Mouse (Mus musculus) activated CD4-positive, CD25-positive, alpha-beta regulatory T cell, adult 4 months (primary cell): ENCODE measurements around the gene Rnf181. TPM values are rescaled to one million over a fixed set of nuclear protein-coding genes. Genes with fewer than 3 reads are reported as not detected.
A peak's percentile ranks its signal among the peaks of the same experiment; 100 is the strongest.

ENCODE experiments used
- ATAC-seq: one replicate; pipeline ENCODE4 v1.8.0; 2017
- polyA plus RNA-seq, 2 experiments: library from polyadenylated mRNA; unstranded; fragments of 100-300 nt; shearing (Covaris generic); gene quantifications; one replicate each; pipeline ENCODE4 v1.2.1; 2017

The Rnf181 gene
- polyA plus RNA-seq, result 100 to 1,000 TPM; 110 TPM

- no peak for ATAC-seq
Measured at GRCm38 (mm10) chr6:72366844-72367443, at the start of gene Rnf181. Gene Rnf181, minus strand, starts transcription at chr6:72366956.

- ATAC-seq, result no peak
Measured at GRCm38 (mm10) chr6:72415964-72416772, 49.4 kb upstream of the Rnf181 start.

GRCm38 (mm10) chr6:72415181-72415580 is 48.4 kb upstream of the Rnf181 start:
- ATAC-seq, result no peak

- peak; percentile 98 for ATAC-seq
Measured at GRCm38 (mm10) chr6:72414076-72414756, 47.5 kb upstream of the Rnf181 start, which contains the start of gene Ggcx. Gene Ggcx, plus strand, starts transcription at chr6:72414308.

GRCm38 (mm10) chr6:72410518-72410917 is 43.8 kb upstream of the Rnf181 start:
- ATAC-seq, result no peak

GRCm38 (mm10) chr6:72410003-72410402 is 43.2 kb upstream of the Rnf181 start:
- no peak for ATAC-seq

- no peak for ATAC-seq
Measured at GRCm38 (mm10) chr6:72409567-72409966, 42.8 kb upstream of the Rnf181 start.

- ATAC-seq, result peak; percentile 93
Measured at GRCm38 (mm10) chr6:72407119-72407518, 40.4 kb upstream of the Rnf181 start.

- no peak for ATAC-seq
Measured at GRCm38 (mm10) chr6:72405356-72405755, 38.6 kb upstream of the Rnf181 start.

- peak; percentile 82 for ATAC-seq
Measured at GRCm38 (mm10) chr6:72401875-72402274, 35.1 kb upstream of the Rnf181 start.

- ATAC-seq, result no peak
Measured at GRCm38 (mm10) chr6:72399967-72400366, 33.2 kb upstream of the Rnf181 start.

- ATAC-seq, result no peak
Measured at GRCm38 (mm10) chr6:72396837-72397251, 30.1 kb upstream of the Rnf181 start.

GRCm38 (mm10) chr6:72392341-72392740 is 25.6 kb upstream of the Rnf181 start:
- ATAC-seq, result no peak

- ATAC-seq, result no peak
Measured at GRCm38 (mm10) chr6:72390795-72391521, 24.2 kb upstream of the Rnf181 start.

GRCm38 (mm10) chr6:72389941-72390771 is 23.4 kb upstream of the Rnf181 start, which contains the start of gene Vamp8:
Gene Vamp8, minus strand, starts transcription at chr6:72390703.
- peak; percentile 78 for ATAC-seq

GRCm38 (mm10) chr6:72389471-72389940 is 22.8 kb upstream of the Rnf181 start:
- ATAC-seq, result peak; percentile 34

GRCm38 (mm10) chr6:72388791-72389329 is 22.1 kb upstream of the Rnf181 start:
- no peak for ATAC-seq

GRCm38 (mm10) chr6:72388266-72388665 is 21.5 kb upstream of the Rnf181 start:
- ATAC-seq, result no peak

- ATAC-seq, result no peak
Measured at GRCm38 (mm10) chr6:72387816-72388215, 21.1 kb upstream of the Rnf181 start.

GRCm38 (mm10) chr6:72386561-72386960 is 19.8 kb upstream of the Rnf181 start:
- ATAC-seq, result no peak

GRCm38 (mm10) chr6:72385258-72385657 is 18.5 kb upstream of the Rnf181 start:
- ATAC-seq, result no peak
